Mouse (Mus musculus): ENCODE results near the gene Man2c1. TPM values are rescaled to one million over a fixed set of nuclear protein-coding genes. Genes with fewer than 3 reads are reported as not detected.

Gene Man2c1
- total RNA-seq, 2 experiments from 2014 or later, result 43.7 to 46.0 TPM

GRCm38 (mm10) chr9:57156383-57156782 lies 25.9 kb downstream of the Man2c1 start:
- intact Hi-C loops (cut with DNase I), result no loop called here
- no peak for DNase-seq (ENCODE audit: low spot score)

GRCm38 (mm10) chr9:57156823-57157222 lies 26.3 kb downstream of the Man2c1 start:
- intact Hi-C loops (cut with DNase I), result no loop called here

GRCm38 (mm10) chr9:57157499-57157898 lies 27.0 kb downstream of the Man2c1 start:
- intact Hi-C loops (cut with DNase I), result no loop called here
- no peak for DNase-seq (ENCODE audit: low spot score)

More at GRCm38 (mm10) chr9:57156823-57157222, 26.3 kb downstream of the Man2c1 start:
- no peak for DNase-seq (ENCODE audit: low spot score)

DNA sequence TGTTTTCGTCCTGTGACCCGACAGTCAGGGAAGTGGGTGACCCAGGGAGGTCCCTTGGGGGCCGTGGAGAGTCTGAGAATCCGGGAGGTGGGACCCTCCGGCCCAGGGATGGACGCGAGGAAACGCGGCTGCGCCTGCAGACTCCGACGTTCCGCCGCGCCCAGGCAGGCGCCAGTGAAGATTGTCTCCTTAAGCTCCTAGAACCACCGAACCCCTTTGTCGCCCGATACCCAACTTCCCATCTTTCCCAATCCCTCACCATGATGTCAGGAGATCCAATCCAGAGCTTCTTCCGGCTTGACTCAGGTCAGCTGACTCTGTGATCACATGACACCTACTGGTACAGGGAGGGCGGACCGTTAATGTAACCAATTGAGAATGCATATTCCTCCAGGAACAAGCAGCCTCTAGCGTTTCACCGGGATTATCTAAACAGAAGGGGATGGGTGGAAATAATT lies 27.6 kb downstream of the Man2c1 start, which contains the start of gene Commd4:
TSS of gene Commd4 (minus strand) at position 319 of the 458 bp plus-strand sequence.
- intact Hi-C loops (cut with DNase I), result no loop called here
- peak; percentile 82 for DNase-seq (ENCODE audit: low spot score)

GRCm38 (mm10) chr9:57158506-57158905 lies 28.0 kb downstream of the Man2c1 start:
- intact Hi-C loops (cut with DNase I), result no loop called here
- DNase-seq (ENCODE audit: low spot score), result no peak

- DNase-seq (ENCODE audit: low spot score), result no peak
- intact Hi-C loops (cut with DNase I), result no loop called here
Observed at GRCm38 (mm10) chr9:57162496-57162895, 32.0 kb downstream of the Man2c1 start.

DNA sequence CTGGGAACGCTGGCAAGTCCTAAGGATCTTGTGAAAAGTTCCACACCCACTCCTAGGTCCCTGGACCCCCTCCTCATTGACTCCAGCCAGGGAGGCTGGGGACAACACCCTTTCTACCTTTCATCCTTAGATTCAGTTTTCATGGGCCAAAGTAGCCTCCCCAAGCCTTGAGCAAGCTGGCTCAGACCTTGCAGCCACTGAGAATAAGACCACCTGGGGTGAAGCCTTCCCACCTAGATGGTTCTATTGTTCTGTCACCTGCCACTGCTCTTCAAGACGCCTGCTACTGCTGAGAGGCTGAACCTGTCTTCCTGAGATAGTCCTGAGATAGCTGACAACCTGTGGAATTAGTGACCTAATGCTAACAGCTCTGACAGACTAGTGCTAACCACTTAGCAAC lies 32.6 kb downstream of the Man2c1 start:
- no peak for DNase-seq (ENCODE audit: low spot score)
- intact Hi-C loops (cut with DNase I), result no loop called here

- intact Hi-C loops (cut with DNase I), result no loop called here
- DNase-seq (ENCODE audit: low spot score), result no peak
Observed at GRCm38 (mm10) chr9:57166173-57166572, 35.7 kb downstream of the Man2c1 start.

GRCm38 (mm10) chr9:57168411-57168810 lies 37.9 kb downstream of the Man2c1 start:
- no peak for DNase-seq (ENCODE audit: low spot score)
- intact Hi-C loops (cut with DNase I), result no loop called here

Other genes with a start within 250 kb of the Man2c1 start
- 10 to 100 TPM in 1 of 2 experiments, 1 to 10 TPM in 1; 8.9 to 12.5 TPM for gene Snx33, start 202.3 kb upstream of the Man2c1 start, total RNA-seq (2021)
- 10 to 100 TPM; 53.2 to 54.8 TPM for gene Imp3, start 193.2 kb upstream of the Man2c1 start, total RNA-seq (2021)
- 10 to 100 TPM in 1 of 2 experiments, 1 to 10 TPM in 1; 9.9 to 10.1 TPM for gene Snupn, start 179.8 kb upstream of the Man2c1 start, total RNA-seq (2021)
- gene Ptpn9, start 135.8 kb upstream of the Man2c1 start, total RNA-seq (2021), result 10 to 100 TPM; 10.0 to 10.7 TPM
- 10 to 100 TPM; 27.0 to 31.7 TPM for gene Sin3a, start 58.6 kb upstream of the Man2c1 start, total RNA-seq (2021)
- gene Neil1, start 17.6 kb downstream of the Man2c1 start, total RNA-seq (2021), result 1 to 10 TPM; 5.4 to 6.0 TPM
- gene Commd4, start 27.6 kb downstream of the Man2c1 start, total RNA-seq (2021), result 10 to 100 TPM; 26.4 to 28.8 TPM
- not detected for gene Trcg1, start 105.9 kb downstream of the Man2c1 start, total RNA-seq (2021)
- gene 1700017B05Rik, start 131.9 kb downstream of the Man2c1 start, total RNA-seq (2021), result 10 to 100 TPM; 11.0 to 11.5 TPM